Mouse (Mus musculus): ENCODE measurements around the gene Rab43. TPM values are rescaled to one million over a fixed set of nuclear protein-coding genes. Genes with fewer than 3 reads are reported as not detected.

Gene Rab43
- polyA plus RNA-seq, 1 experiment: 22.8 TPM

GRCm38 (mm10) chr6:87739898-87740297, 72.1 kb downstream of the Rab43 start:
- Histone ChIP-seq H3K4me1 (ENCODE audit: control insufficient read depth) (peaks cover 74% of the 10 kb centered on the region), H3K27me3 (ENCODE audit: control insufficient read depth) (peaks cover 19% of the 10 kb centered on the region), H3K4me3 (replicated peaks) (no peak overlapping the region), H3K36me3 (ENCODE audit: control insufficient read depth) (peaks cover 5% of the 10 kb centered on the region; the same call in 1 of the 2 replicates), H3K9me3 (ENCODE audit: control insufficient read depth, low read length) (no peaks in the 10 kb centered on the region; the same call in 1 of the 2 replicates)
- TF ChIP-seq GATA1 (IDR thresholded peaks at IDR 0.05; ENCODE audit: low read length): no peak
- no peak for TF ChIP-seq TAL1 (IDR thresholded peaks at IDR 0.05; ENCODE audit: low read length)

Other genes starting within 250 kb of the Rab43 start
- 0.37 and 0.68 TPM in 2 replicates for gene Prokr1, start 221.4 kb downstream of the Rab43 start, polyA plus RNA-seq (2012)
- 1.7 TPM in 2 replicates for gene Aplf, start 140.0 kb downstream of the Rab43 start, polyA plus RNA-seq (2012)
- gene Efcc1, start 81.3 kb downstream of the Rab43 start, polyA plus RNA-seq (2012): not detected in 2 replicates
- gene Gp9, start 34.1 kb downstream of the Rab43 start, polyA plus RNA-seq (2012): 8.1 and 8.8 TPM in 2 replicates
- gene Gm45140, start 23.6 kb upstream of the Rab43 start, polyA plus RNA-seq (2012): 1.4 and 1.8 TPM in 2 replicates
- 2.4 and 2.6 TPM in 2 replicates for gene Isy1, start 26.6 kb upstream of the Rab43 start, polyA plus RNA-seq (2012)
- 6.3 and 7.3 TPM in 2 replicates for gene Cnbp, start 38.9 kb upstream of the Rab43 start, polyA plus RNA-seq (2012)
- 0.85 and 1.3 TPM in 2 replicates for gene Copg1, start 75.7 kb upstream of the Rab43 start, polyA plus RNA-seq (2012)
- gene Hmces, start 101.8 kb upstream of the Rab43 start, polyA plus RNA-seq (2012): 1.1 and 1.4 TPM in 2 replicates
- 0.44 and 0.46 TPM in 2 replicates for gene H1fx, start 169.5 kb upstream of the Rab43 start, polyA plus RNA-seq (2012)
- 2.7 and 3.9 TPM in 2 replicates for gene Rab7, start 233.1 kb upstream of the Rab43 start, polyA plus RNA-seq (2012)